Comparison of ENCODE assay signal across 15 mouse cellular contexts in genomic region chr5:92205184-92205583, GRCm38 (mm10). TPM values are rescaled to one million over a fixed set of nuclear protein-coding genes. Genes with fewer than 3 reads are reported as not detected.
DNase-seq lines count a peak whose midpoint lies in the region; ATAC-seq and TF ChIP-seq lines count a peak whose summit lies in the region.
"Had no signal": no experiment of that assay in that cellular context is flagged by ENCODE, and none has a peak within 500 bp of the region (broad histone marks: within the 10 kb centered on the region; RNA-seq: fewer than 3 reads in every experiment).

No protein-coding gene starts in this region.

- no peak overlapping the region for H3K4me3 ChIP-seq in midbrain, embryonic 11.5 days (ENCODE audit: low read depth, low read length)
- no peak overlapping the region for H3K4me3 ChIP-seq in midbrain, embryonic 13.5 days (replicated peaks)
- no peak overlapping the region for H3K4me3 ChIP-seq in intestine, postnatal 0 days (ENCODE audit: low read depth, low read length)
- H3K4me3 ChIP-seq in liver, postnatal 0 days (ENCODE audit: low read depth, low read length): no peak overlapping the region
- H3K4me3 ChIP-seq in hindbrain, embryonic 16.5 days (ENCODE audit: low read length): no peak overlapping the region
- H3K4me3 ChIP-seq: liver, embryonic 15.5 days had no signal

- no peaks in the 10 kb centered on the region for H3K4me1 ChIP-seq in midbrain, embryonic 11.5 days (ENCODE audit: control insufficient read depth, insufficient read depth, low read length)
- H3K4me1 ChIP-seq in midbrain, embryonic 13.5 days (replicated peaks): no peaks in the 10 kb centered on the region
- peaks cover 5% of the 10 kb centered on the region; the same call in 1 of the 2 replicates for H3K4me1 ChIP-seq in intestine, postnatal 0 days (replicated peaks; ENCODE audit: control insufficient read depth, insufficient read depth, low read length)
- H3K4me1 ChIP-seq in liver, postnatal 0 days (ENCODE audit: insufficient read depth): peaks cover 21% of the 10 kb centered on the region
- no peaks in the 10 kb centered on the region for H3K4me1 ChIP-seq in hindbrain, embryonic 16.5 days (ENCODE audit: control insufficient read depth, insufficient read depth, low read depth, low read length)

- H3K27me3 ChIP-seq in midbrain, embryonic 11.5 days (ENCODE audit: control insufficient read depth, insufficient read depth, low read length): no peaks in the 10 kb centered on the region
- H3K27me3 ChIP-seq in midbrain, embryonic 13.5 days: no peaks in the 10 kb centered on the region
- no peaks in the 10 kb centered on the region for H3K27me3 ChIP-seq in intestine, postnatal 0 days (replicated peaks; ENCODE audit: control insufficient read depth, insufficient read depth, low read length)
- no peaks in the 10 kb centered on the region for H3K27me3 ChIP-seq in liver, postnatal 0 days (ENCODE audit: insufficient read depth, low read length)
- H3K27me3 ChIP-seq in hindbrain, embryonic 16.5 days (replicated peaks; ENCODE audit: control insufficient read depth, insufficient read depth, low read length): no peaks in the 10 kb centered on the region
- H3K27me3 ChIP-seq: CH12.LX; liver, embryonic 15.5 days had no signal

- H3K9ac ChIP-seq in midbrain, embryonic 11.5 days (ENCODE audit: low read length): no peak overlapping the region
- no peak overlapping the region for H3K9ac ChIP-seq in midbrain, embryonic 13.5 days (replicated peaks)
- H3K9ac ChIP-seq in intestine, postnatal 0 days (ENCODE audit: low read depth, low read length): no peak overlapping the region
- H3K9ac ChIP-seq in liver, postnatal 0 days (replicated peaks): no peak overlapping the region
- H3K9ac ChIP-seq in hindbrain, embryonic 16.5 days (ENCODE audit: low read depth, low read length): no peak overlapping the region
- H3K9ac ChIP-seq: liver, embryonic 15.5 days had no signal

- H3K4me2 ChIP-seq in midbrain, embryonic 11.5 days: no peak overlapping the region
- no peak overlapping the region for H3K4me2 ChIP-seq in midbrain, embryonic 13.5 days (replicated peaks)
- H3K4me2 ChIP-seq in intestine, postnatal 0 days (replicated peaks; ENCODE audit: low read depth): no peak overlapping the region
- no peak overlapping the region; the same call in 1 of the 2 replicates for H3K4me2 ChIP-seq in liver, postnatal 0 days (ENCODE audit: low read depth, low read length)
- H3K4me2 ChIP-seq in hindbrain, embryonic 16.5 days (ENCODE audit: low read length): no peak overlapping the region
- H3K4me2 ChIP-seq: liver, embryonic 15.5 days had no signal

- no peak for TF ChIP-seq CTCF in intestine, postnatal 0 days (IDR thresholded peaks at IDR 0.05; ENCODE audit: low read depth)
- TF ChIP-seq CTCF in liver, postnatal 0 days (IDR thresholded peaks at IDR 0.05; ENCODE audit: low read depth): no peak

- H3K36me3 ChIP-seq in midbrain, embryonic 11.5 days (ENCODE audit: control insufficient read depth, insufficient read depth, low read length): no peaks in the 10 kb centered on the region; the same call in 1 of the 2 replicates
- peaks cover 56% of the 10 kb centered on the region for H3K36me3 ChIP-seq in midbrain, embryonic 13.5 days
- H3K36me3 ChIP-seq in intestine, postnatal 0 days (ENCODE audit: control insufficient read depth, insufficient read depth): peaks cover 27% of the 10 kb centered on the region
- peaks cover 21% of the 10 kb centered on the region for H3K36me3 ChIP-seq in liver, postnatal 0 days (replicated peaks; ENCODE audit: insufficient read depth, low read length)
- H3K36me3 ChIP-seq in hindbrain, embryonic 16.5 days (ENCODE audit: control insufficient read depth, insufficient read depth, low read length): peaks cover 21% of the 10 kb centered on the region; the same call in 1 of the 2 replicates

- no peak for ATAC-seq in midbrain, embryonic 11.5 days (ENCODE audit: low FRiP score)
- ATAC-seq in midbrain, embryonic 13.5 days: no peak
- ATAC-seq in intestine, postnatal 0 days: peak; percentile 35; the same call in 1 of the 2 replicates
- ATAC-seq in liver, postnatal 0 days: no peak
- no peak for ATAC-seq in hindbrain, embryonic 16.5 days
- ATAC-seq: forebrain, embryonic 14.5 days had no signal

- no peak for TF ChIP-seq EP300 in liver, postnatal 0 days (IDR thresholded peaks at IDR 0.05; ENCODE audit: low read depth)

- WGBS in midbrain, embryonic 11.5 days: 94% methylated on average over 7 of the region's 7 CpGs
- WGBS in midbrain, embryonic 13.5 days: 93% methylated on average over 7 of the region's 7 CpGs
- 43% methylated on average over 7 of the region's 7 CpGs for WGBS in intestine, postnatal 0 days
- 36% methylated on average over 7 of the region's 7 CpGs for WGBS in liver, postnatal 0 days (ENCODE audit: insufficient replicate concordance)
- WGBS in hindbrain, embryonic 16.5 days: 87% methylated on average over 7 of the region's 7 CpGs

- H3K27ac ChIP-seq in midbrain, embryonic 11.5 days (ENCODE audit: low read depth, low read length): no peak overlapping the region
- H3K27ac ChIP-seq in midbrain, embryonic 13.5 days: no peak overlapping the region
- H3K27ac ChIP-seq in intestine, postnatal 0 days (ENCODE audit: low read depth, low read length): peak overlapping the region; percentile 46
- peak overlapping the region; percentile 41; the same call in 1 of the 2 replicates for H3K27ac ChIP-seq in liver, postnatal 0 days (ENCODE audit: low read depth)
- H3K27ac ChIP-seq in hindbrain, embryonic 16.5 days (ENCODE audit: low read depth, low read length): no peak overlapping the region
- H3K27ac ChIP-seq: liver, embryonic 15.5 days had no signal

- H3K9me3 ChIP-seq in midbrain, embryonic 11.5 days (ENCODE audit: control insufficient read depth, low read length): no peaks in the 10 kb centered on the region
- no peaks in the 10 kb centered on the region for H3K9me3 ChIP-seq in midbrain, embryonic 13.5 days
- no peaks in the 10 kb centered on the region for H3K9me3 ChIP-seq in intestine, postnatal 0 days (ENCODE audit: control insufficient read depth)
- H3K9me3 ChIP-seq in liver, postnatal 0 days (ENCODE audit: low read length): no peaks in the 10 kb centered on the region
- H3K9me3 ChIP-seq in hindbrain, embryonic 16.5 days (ENCODE audit: control insufficient read depth, low read length): no peaks in the 10 kb centered on the region
- H3K9me3 ChIP-seq: liver, embryonic 15.5 days had no signal

- DNase-seq in midbrain, embryonic 11.5 days (ENCODE audit: low spot score, missing footprints): peak; percentile 39
- DNase-seq in liver, postnatal 0 days: no peak
- no peak for DNase-seq in cerebellum, adult 8-10 months
- no peak for DNase-seq in cerebellum, adult 9-10 months
- DNase-seq: cerebellum, adult 9-11 months; heart, postnatal 10 days; thymus, postnatal 25 days had no signal

RNA-seq across cellular contexts. Expression of gene U90926, which starts 10.0 kb away (rescaled TPM):
- polyA plus RNA-seq in midbrain, embryonic 11.5 days (2014; fragmentation: Nextera tagmentation; extraction: Ambion mirVana): not detected in 2 replicates
- polyA plus RNA-seq in midbrain, embryonic 13.5 days (2015; fragmentation: Nextera tagmentation; extraction: Ambion mirVana): not detected in 2 replicates
- not detected in 2 replicates for polyA plus RNA-seq in intestine, postnatal 0 days (2015; fragmentation: Nextera tagmentation; extraction: Ambion mirVana)
- not detected in 2 replicates for polyA plus RNA-seq in liver, postnatal 0 days (2015; fragmentation: Nextera tagmentation; extraction: Ambion mirVana)
- polyA plus RNA-seq in hindbrain, embryonic 16.5 days (2015; fragmentation: Nextera tagmentation; extraction: Ambion mirVana): not detected in 2 replicates
- polyA plus RNA-seq: embryonic facial prominence, embryonic 14.5 days; forebrain, embryonic 14.5 days; inflammation-experienced regulatory T-cells, adult 6 months; liver, embryonic 15.5 days had no signal

RNA-seq across cellular contexts. Expression of gene Ppef2, which starts 50.9 kb away (rescaled TPM):
- polyA plus RNA-seq in midbrain, embryonic 11.5 days (2014; fragmentation: Nextera tagmentation; extraction: Ambion mirVana): 0.17 TPM in 1 of 2 replicates, not detected in the other
- 0.38 and 0.48 TPM in 2 replicates for polyA plus RNA-seq in midbrain, embryonic 13.5 days (2015; fragmentation: Nextera tagmentation; extraction: Ambion mirVana)
- 0.16 and 0.27 TPM in 2 replicates for polyA plus RNA-seq in intestine, postnatal 0 days (2015; fragmentation: Nextera tagmentation; extraction: Ambion mirVana)
- polyA plus RNA-seq in liver, postnatal 0 days (2015; fragmentation: Nextera tagmentation; extraction: Ambion mirVana): 0.15 TPM in 1 of 2 replicates, not detected in the other
- polyA plus RNA-seq in hindbrain, embryonic 16.5 days (2015; fragmentation: Nextera tagmentation; extraction: Ambion mirVana): 0.62 and 0.68 TPM in 2 replicates

Comparison
In these comparisons a context has a peak if more than half of its experiments do, and no peak if none do; other contexts are left out.
1. H3K27ac ChIP-seq: peak in intestine, postnatal 0 days (single experiment) and liver, postnatal 0 days (single experiment); none in midbrain, embryonic 11.5 days (single experiment), midbrain, embryonic 13.5 days (single experiment) and hindbrain, embryonic 16.5 days (single experiment).